Mouse (Mus musculus): Measurements from ENCODE around the gene Isyna1. TPM values are rescaled to one million over a fixed set of nuclear protein-coding genes. Genes with fewer than 3 reads are reported as not detected.

The Isyna1 gene
- polyA plus RNA-seq, 1 experiment from 2014 or later = 171 TPM

GRCm38 (mm10) chr8:70625104-70625503 lies 30.9 kb downstream of the Isyna1 start:
- no peak for ATAC-seq
- Histone ChIP-seq H3K4me1 (ENCODE audit: control insufficient read depth, insufficient read depth, low read length) (peaks cover 5% of the 10 kb centered on the region; the same call in 1 of the 2 replicates), H3K27ac (ENCODE audit: low read length) (no peak overlapping the region), H3K4me3 (ENCODE audit: low read depth, low read length) (no peak overlapping the region), H3K9me3 (replicated peaks; ENCODE audit: control insufficient read depth, low read length, poor library complexity, severe bottlenecking) (no peaks in the 10 kb centered on the region), H3K27me3 (ENCODE audit: control insufficient read depth, insufficient read depth, low read depth, low read length) (no peaks in the 10 kb centered on the region), H3K36me3 (ENCODE audit: control insufficient read depth, insufficient read depth, low read length) (no peaks in the 10 kb centered on the region), H3K4me2 (ENCODE audit: low read length) (no peak overlapping the region), H3K9ac (ENCODE audit: low read depth, low read length) (no peak overlapping the region)
- WGBS = 15% methylated on average over 5 of the region's 5 CpGs

GRCm38 (mm10) chr8:70627041-70627440 lies 32.9 kb downstream of the Isyna1 start:
- Histone ChIP-seq H3K27me3 (ENCODE audit: control insufficient read depth, insufficient read depth, low read depth, low read length) (peaks cover 3% of the 10 kb centered on the region; the same call in 1 of the 2 replicates), H3K9me3 (replicated peaks; ENCODE audit: control insufficient read depth, low read length, poor library complexity, severe bottlenecking) (no peaks in the 10 kb centered on the region), H3K4me2 (ENCODE audit: low read length) (no peak overlapping the region), H3K4me3 (ENCODE audit: low read depth, low read length) (no peak overlapping the region), H3K4me1 (ENCODE audit: control insufficient read depth, insufficient read depth, low read length) (peaks cover 6% of the 10 kb centered on the region; the same call in 1 of the 2 replicates), H3K9ac (ENCODE audit: low read depth, low read length) (no peak overlapping the region), H3K36me3 (ENCODE audit: control insufficient read depth, insufficient read depth, low read length) (no peaks in the 10 kb centered on the region), H3K27ac (ENCODE audit: low read length) (no peak overlapping the region)
- 92% methylated on average over 5 of the region's 5 CpGs for WGBS
- no peak for ATAC-seq

- H3K27me3 ChIP-seq (ENCODE audit: control insufficient read depth, insufficient read depth, low read depth, low read length) = peaks cover 3% of the 10 kb centered on the region; the same call in 1 of the 2 replicates
- H3K27ac ChIP-seq (ENCODE audit: low read length) = peak overlapping the region; percentile 48; the same call in 1 of the 2 replicates
- peak overlapping the region; percentile 40 for H3K4me3 ChIP-seq (ENCODE audit: low read depth, low read length)
- H3K9ac ChIP-seq (ENCODE audit: low read depth, low read length) = peak overlapping the region; percentile 59
- no peaks in the 10 kb centered on the region for H3K36me3 ChIP-seq (ENCODE audit: control insufficient read depth, insufficient read depth, low read length)
- peak overlapping the region; percentile 77 for H3K4me2 ChIP-seq (ENCODE audit: low read length)
- peak; percentile 16 for ATAC-seq
- no peaks in the 10 kb centered on the region for H3K9me3 ChIP-seq (replicated peaks; ENCODE audit: control insufficient read depth, low read length, poor library complexity, severe bottlenecking)
- peaks cover 6% of the 10 kb centered on the region; the same call in 1 of the 2 replicates for H3K4me1 ChIP-seq (ENCODE audit: control insufficient read depth, insufficient read depth, low read length)
- WGBS = 58% methylated on average over 7 of the region's 7 CpGs
Measured at GRCm38 (mm10) chr8:70628986-70629490, 34.9 kb downstream of the Isyna1 start.

- Histone ChIP-seq H3K9me3 (replicated peaks; ENCODE audit: control insufficient read depth, low read length, poor library complexity, severe bottlenecking) (no peaks in the 10 kb centered on the region), H3K27ac (ENCODE audit: low read length) (peak overlapping the region; percentile 48), H3K4me3 (ENCODE audit: low read depth, low read length) (peak overlapping the region; percentile 40), H3K4me1 (ENCODE audit: control insufficient read depth, insufficient read depth, low read length) (peaks cover 6% of the 10 kb centered on the region; the same call in 1 of the 2 replicates), H3K27me3 (ENCODE audit: control insufficient read depth, insufficient read depth, low read depth, low read length) (peaks cover 3% of the 10 kb centered on the region; the same call in 1 of the 2 replicates), H3K36me3 (ENCODE audit: control insufficient read depth, insufficient read depth, low read length) (no peaks in the 10 kb centered on the region), H3K9ac (ENCODE audit: low read depth, low read length) (peak overlapping the region; percentile 59), H3K4me2 (ENCODE audit: low read length) (peak overlapping the region; percentile 77)
- WGBS = 1% methylated on average over 60 of the region's 60 CpGs
- peak; percentile 93 for ATAC-seq
Measured at GRCm38 (mm10) chr8:70629574-70630531, 35.7 kb downstream of the Isyna1 start.

GRCm38 (mm10) chr8:70630532-70631381 lies 36.6 kb downstream of the Isyna1 start:
- peak overlapping the region; percentile 7; the same call in 1 of the 2 replicates for H3K9ac ChIP-seq (ENCODE audit: low read depth, low read length)
- ATAC-seq = peak; percentile 30; the same call in 1 of the 2 replicates

GRCm38 (mm10) chr8:70631436-70631835 lies 37.3 kb downstream of the Isyna1 start:
- no peak overlapping the region for H3K4me2 ChIP-seq (ENCODE audit: low read length)
- H3K36me3 ChIP-seq (ENCODE audit: control insufficient read depth, insufficient read depth, low read length) = no peaks in the 10 kb centered on the region
- no peaks in the 10 kb centered on the region for H3K9me3 ChIP-seq (replicated peaks; ENCODE audit: control insufficient read depth, low read length, poor library complexity, severe bottlenecking)
- WGBS = 18% methylated on average over 23 of the region's 24 CpGs
- peaks cover 6% of the 10 kb centered on the region; the same call in 1 of the 2 replicates for H3K4me1 ChIP-seq (ENCODE audit: control insufficient read depth, insufficient read depth, low read length)
- no peak overlapping the region for H3K27ac ChIP-seq (ENCODE audit: low read length)
- peaks cover 3% of the 10 kb centered on the region; the same call in 1 of the 2 replicates for H3K27me3 ChIP-seq (ENCODE audit: control insufficient read depth, insufficient read depth, low read depth, low read length)
- no peak overlapping the region for H3K9ac ChIP-seq (ENCODE audit: low read depth, low read length)
- no peak for ATAC-seq
- no peak overlapping the region for H3K4me3 ChIP-seq (ENCODE audit: low read depth, low read length)

More at GRCm38 (mm10) chr8:70630532-70631381, 36.6 kb downstream of the Isyna1 start:
- no peaks in the 10 kb centered on the region for H3K9me3 ChIP-seq (replicated peaks; ENCODE audit: control insufficient read depth, low read length, poor library complexity, severe bottlenecking)
- no peak overlapping the region; the same call in 1 of the 2 replicates for H3K4me3 ChIP-seq (ENCODE audit: low read depth, low read length)
- H3K27ac ChIP-seq (ENCODE audit: low read length) = no peak overlapping the region
- peaks cover 3% of the 10 kb centered on the region; the same call in 1 of the 2 replicates for H3K27me3 ChIP-seq (ENCODE audit: control insufficient read depth, insufficient read depth, low read depth, low read length)
- H3K36me3 ChIP-seq (ENCODE audit: control insufficient read depth, insufficient read depth, low read length) = no peaks in the 10 kb centered on the region
- H3K4me1 ChIP-seq (ENCODE audit: control insufficient read depth, insufficient read depth, low read length) = peaks cover 6% of the 10 kb centered on the region; the same call in 1 of the 2 replicates
- 12% methylated on average over 22 of the region's 22 CpGs for WGBS
- H3K4me2 ChIP-seq (ENCODE audit: low read length) = peak overlapping the region; percentile 77

GRCm38 (mm10) chr8:70632346-70632892 lies 38.2 kb downstream of the Isyna1 start, which contains the start of gene Gdf15:
TSS of gene Gdf15 (minus strand) at chr8:70632456.
- ATAC-seq = no peak
- H3K4me3 ChIP-seq (ENCODE audit: low read depth, low read length) = no peak within 1 kb of the TSS
- no peak within 1 kb of the TSS for H3K27ac ChIP-seq (ENCODE audit: low read length)
- H3K9me3 ChIP-seq (replicated peaks; ENCODE audit: control insufficient read depth, low read length, poor library complexity, severe bottlenecking) = no peaks in the 10 kb centered on the region
- H3K27me3 ChIP-seq (ENCODE audit: control insufficient read depth, insufficient read depth, low read depth, low read length) = peaks cover 3% of the 10 kb centered on the region; the same call in 1 of the 2 replicates
- no peak within 1 kb of the TSS for H3K4me2 ChIP-seq (ENCODE audit: low read length)
- no peaks in the 10 kb centered on the region for H3K36me3 ChIP-seq (ENCODE audit: control insufficient read depth, insufficient read depth, low read length)
- no peak within 1 kb of the TSS for H3K9ac ChIP-seq (ENCODE audit: low read depth, low read length)
- 81% methylated on average over 6 of the region's 6 CpGs for WGBS
- peaks cover 6% of the 10 kb centered on the region; the same call in 1 of the 2 replicates for H3K4me1 ChIP-seq (ENCODE audit: control insufficient read depth, insufficient read depth, low read length)

GRCm38 (mm10) chr8:70634066-70634465 lies 39.9 kb downstream of the Isyna1 start:
- no peak for ATAC-seq
- no peak overlapping the region for H3K27ac ChIP-seq (ENCODE audit: low read length)
- H3K9me3 ChIP-seq (replicated peaks; ENCODE audit: control insufficient read depth, low read length, poor library complexity, severe bottlenecking) = no peaks in the 10 kb centered on the region
- H3K4me3 ChIP-seq (ENCODE audit: low read depth, low read length) = no peak overlapping the region
- H3K4me1 ChIP-seq (ENCODE audit: control insufficient read depth, insufficient read depth, low read length) = peaks cover 5% of the 10 kb centered on the region; the same call in 1 of the 2 replicates
- H3K4me2 ChIP-seq (ENCODE audit: low read length) = no peak overlapping the region
- 67% methylated on average over 6 of the region's 6 CpGs for WGBS
- peaks cover 3% of the 10 kb centered on the region; the same call in 1 of the 2 replicates for H3K27me3 ChIP-seq (ENCODE audit: control insufficient read depth, insufficient read depth, low read depth, low read length)
- no peaks in the 10 kb centered on the region for H3K36me3 ChIP-seq (ENCODE audit: control insufficient read depth, insufficient read depth, low read length)
- no peak overlapping the region for H3K9ac ChIP-seq (ENCODE audit: low read depth, low read length)
